Mouse (Mus musculus): ENCODE data around the gene B4galt2. TPM values are rescaled to one million over a fixed set of nuclear protein-coding genes. Genes with fewer than 3 reads are reported as not detected.
A peak's percentile ranks its signal among the peaks of the same experiment; 100 is the strongest.

B4galt2 gene
- polyA plus RNA-seq, 1 experiment, result 37.7 TPM

GRCm38 (mm10) chr4:117834845-117835530 lies 48.3 kb downstream of the B4galt2 start:
- TF ChIP-seq MYOG (IDR thresholded peaks at IDR 0.05; ENCODE audit: control insufficient read depth, extremely low read depth, insufficient read length) (no peak), USF1 (IDR thresholded peaks at IDR 0.05; ENCODE audit: low read depth) (no peak), FOSL1 (IDR thresholded peaks at IDR 0.05; ENCODE audit: insufficient read depth, low read length, poor library complexity, severe bottlenecking) (no peak)
- Histone ChIP-seq H3K79me2 (ENCODE audit: control insufficient read depth, insufficient read depth) (no peaks in the 10 kb centered on the region), H3K79me3 (ENCODE audit: low read depth) (no peaks in the 10 kb centered on the region), H3K36me3 (ENCODE audit: control insufficient read depth, insufficient read depth) (no peaks in the 10 kb centered on the region), H3K27me3 (ENCODE audit: control insufficient read depth, insufficient read depth, insufficient read length) (no peaks in the 10 kb centered on the region), H3ac (ENCODE audit: control insufficient read depth, insufficient read length, low read depth) (peak overlapping the region; percentile 95), H3K4me3 (ENCODE audit: insufficient read depth, poor library complexity, severe bottlenecking) (peak overlapping the region; percentile 53)

GRCm38 (mm10) chr4:117834457-117834844 lies 48.8 kb downstream of the B4galt2 start, which contains the start of gene Slc6a9:
Gene Slc6a9 (plus strand): TSS chr4:117834506.
- H3K79me2 ChIP-seq (ENCODE audit: control insufficient read depth, insufficient read depth), result no peaks in the 10 kb centered on the region
- no peaks in the 10 kb centered on the region for H3K27me3 ChIP-seq (ENCODE audit: control insufficient read depth, insufficient read depth, insufficient read length)
- peak within 1 kb of the TSS; percentile 53 for H3K4me3 ChIP-seq (ENCODE audit: insufficient read depth, poor library complexity, severe bottlenecking)
- H3ac ChIP-seq (ENCODE audit: control insufficient read depth, insufficient read length, low read depth), result peak within 1 kb of the TSS; percentile 95
- TF ChIP-seq MAX (IDR thresholded peaks at IDR 0.05) (no peak), USF1 (IDR thresholded peaks at IDR 0.05; ENCODE audit: low read depth) (no peak), MYOD1 (IDR thresholded peaks at IDR 0.05; ENCODE audit: control insufficient read depth, insufficient read length, low read depth) (no peak), MYOG (IDR thresholded peaks at IDR 0.05; ENCODE audit: control insufficient read depth, extremely low read depth, insufficient read length) (no peak), FOSL1 (IDR thresholded peaks at IDR 0.05; ENCODE audit: insufficient read depth, low read length, poor library complexity, severe bottlenecking) (no peak), CEBPB (IDR thresholded peaks at IDR 0.05; ENCODE audit: low read depth) (no peak), CTCF (IDR thresholded peaks at IDR 0.05; ENCODE audit: control insufficient read depth, insufficient read depth, insufficient read length) (no peak)
- H3K79me3 ChIP-seq (ENCODE audit: low read depth), result no peaks in the 10 kb centered on the region
- no peaks in the 10 kb centered on the region for H3K36me3 ChIP-seq (ENCODE audit: control insufficient read depth, insufficient read depth)

- Histone ChIP-seq H3K79me2 (ENCODE audit: control insufficient read depth, insufficient read depth) (no peaks in the 10 kb centered on the region), H3K36me3 (ENCODE audit: control insufficient read depth, insufficient read depth) (no peaks in the 10 kb centered on the region), H3K27me3 (ENCODE audit: control insufficient read depth, insufficient read depth, insufficient read length) (no peaks in the 10 kb centered on the region), H3K79me3 (ENCODE audit: low read depth) (no peaks in the 10 kb centered on the region), H3K4me3 (ENCODE audit: insufficient read depth, poor library complexity, severe bottlenecking) (no peak overlapping the region), H3ac (ENCODE audit: control insufficient read depth, insufficient read length, low read depth) (no peak overlapping the region)
- TF ChIP-seq CEBPB (IDR thresholded peaks at IDR 0.05; ENCODE audit: low read depth) (no peak), MYOD1 (IDR thresholded peaks at IDR 0.05; ENCODE audit: control insufficient read depth, insufficient read length, low read depth) (no peak), FOSL1 (IDR thresholded peaks at IDR 0.05; ENCODE audit: insufficient read depth, low read length, poor library complexity, severe bottlenecking) (no peak), CTCF (IDR thresholded peaks at IDR 0.05; ENCODE audit: control insufficient read depth, insufficient read depth, insufficient read length) (no peak), MYOG (IDR thresholded peaks at IDR 0.05; ENCODE audit: control insufficient read depth, extremely low read depth, insufficient read length) (no peak), USF1 (IDR thresholded peaks at IDR 0.05; ENCODE audit: low read depth) (no peak), MAX (IDR thresholded peaks at IDR 0.05) (no peak)
Measured at GRCm38 (mm10) chr4:117831920-117832691, 51.2 kb downstream of the B4galt2 start.

GRCm38 (mm10) chr4:117831499-117831898 lies 51.8 kb downstream of the B4galt2 start:
- H3ac ChIP-seq (ENCODE audit: control insufficient read depth, insufficient read length, low read depth), result no peak overlapping the region
- no peaks in the 10 kb centered on the region for H3K27me3 ChIP-seq (ENCODE audit: control insufficient read depth, insufficient read depth, insufficient read length)
- no peak for TF ChIP-seq CEBPB (IDR thresholded peaks at IDR 0.05; ENCODE audit: low read depth)
- no peak for TF ChIP-seq MYOD1 (IDR thresholded peaks at IDR 0.05; ENCODE audit: control insufficient read depth, insufficient read length, low read depth)
- no peak for TF ChIP-seq MYOG (IDR thresholded peaks at IDR 0.05; ENCODE audit: control insufficient read depth, extremely low read depth, insufficient read length)
- TF ChIP-seq MAX (IDR thresholded peaks at IDR 0.05), result no peak
- no peak for TF ChIP-seq CTCF (IDR thresholded peaks at IDR 0.05; ENCODE audit: control insufficient read depth, insufficient read depth, insufficient read length)
- no peak for TF ChIP-seq FOSL1 (IDR thresholded peaks at IDR 0.05; ENCODE audit: insufficient read depth, low read length, poor library complexity, severe bottlenecking)
- no peaks in the 10 kb centered on the region for H3K79me2 ChIP-seq (ENCODE audit: control insufficient read depth, insufficient read depth)
- H3K4me3 ChIP-seq (ENCODE audit: insufficient read depth, poor library complexity, severe bottlenecking), result no peak overlapping the region
- no peaks in the 10 kb centered on the region for H3K36me3 ChIP-seq (ENCODE audit: control insufficient read depth, insufficient read depth)
- no peaks in the 10 kb centered on the region for H3K79me3 ChIP-seq (ENCODE audit: low read depth)

- Histone ChIP-seq H3K79me3 (ENCODE audit: low read depth) (no peaks in the 10 kb centered on the region), H3ac (ENCODE audit: control insufficient read depth, insufficient read length, low read depth) (no peak overlapping the region), H3K36me3 (ENCODE audit: control insufficient read depth, insufficient read depth) (no peaks in the 10 kb centered on the region), H3K4me3 (ENCODE audit: insufficient read depth, poor library complexity, severe bottlenecking) (no peak overlapping the region), H3K27me3 (ENCODE audit: control insufficient read depth, insufficient read depth, insufficient read length) (no peaks in the 10 kb centered on the region), H3K79me2 (ENCODE audit: control insufficient read depth, insufficient read depth) (no peaks in the 10 kb centered on the region)
- TF ChIP-seq CEBPB (IDR thresholded peaks at IDR 0.05; ENCODE audit: low read depth), result no peak
- no peak for TF ChIP-seq MYOD1 (IDR thresholded peaks at IDR 0.05; ENCODE audit: control insufficient read depth, insufficient read length, low read depth)
- TF ChIP-seq CTCF (IDR thresholded peaks at IDR 0.05; ENCODE audit: control insufficient read depth, insufficient read depth, insufficient read length), result no peak
- TF ChIP-seq MYOG (IDR thresholded peaks at IDR 0.05; ENCODE audit: control insufficient read depth, extremely low read depth, insufficient read length), result no peak
Measured at GRCm38 (mm10) chr4:117830801-117831200, 52.5 kb downstream of the B4galt2 start.

All from C2C12 (cell line).